Mouse (Mus musculus): ENCODE data around the gene Kank2. TPM values are rescaled to one million over a fixed set of nuclear protein-coding genes. Genes with fewer than 3 reads are reported as not detected.

Gene Kank2
- total and polyA plus RNA-seq, 3 experiments = 0.09 to 2.3 (median 0.60) TPM

- Histone ChIP-seq H3K27me3 (replicated peaks) (no peaks in the 10 kb centered on the region), H3K36me3 (replicated peaks in 1 of 2; ENCODE audit: control insufficient read depth in 1 of 2, insufficient read depth in 1 of 2, low read length in 1 of 2) (no peaks in the 10 kb centered on the region), H3K4me1 (ENCODE audit: control insufficient read depth in 1 of 2, insufficient read depth in 2 of 2) (no peaks in the 10 kb centered on the region), H3K9ac (ENCODE audit: insufficient read depth, low read depth) (no peak overlapping the region), H3K9me3 (replicated peaks; ENCODE audit: low read length) (no peaks in the 10 kb centered on the region), H3K79me2 (replicated peaks; ENCODE audit: control insufficient read depth, extremely low read depth, insufficient read depth, poor library complexity, severe bottlenecking) (no peaks in the 10 kb centered on the region), H3K4me2 (ENCODE audit: insufficient read depth, low read depth, poor library complexity, severe bottlenecking) (no peak overlapping the region), H3K4me3 (replicated peaks in 1 of 3; ENCODE audit: low read depth in 2 of 3, low read length in 2 of 3, poor library complexity in 1 of 3) (no peak overlapping the region), H3K27ac (ENCODE audit: insufficient read depth, low read depth) (no peak overlapping the region)
- DNase-seq (ENCODE audit: extremely low read depth) = no peak
- dilution Hi-C loops (cut with MboI; ENCODE audit: extremely low pct_ligation_motif_present, extremely low pct_unique_long_range_greater_than_20kb, low sequenced_read_pairs) (no loop called here), in situ Hi-C loops (cut with MboI; ENCODE audit: low pct_ligation_motif_present, low pct_unique_long_range_greater_than_20kb, low sequenced_read_pairs) (no loop called here)
- TF ChIP-seq USF2 (conservative IDR thresholded peaks at IDR 0.05; ENCODE audit: low read depth, low read length) = no peak
- TF ChIP-seq CTCF (conservative IDR thresholded peaks at IDR 0.05 in 1 of 2, IDR thresholded peaks at IDR 0.05 in 1 of 2; ENCODE audit: low read depth in 2 of 2, low read length in 2 of 2) = no peak
- TF ChIP-seq MAZ (IDR thresholded peaks at IDR 0.05; ENCODE audit: low read depth, low read length) = no peak
- no peak for TF ChIP-seq NRF1 (IDR thresholded peaks at IDR 0.05; ENCODE audit: low read depth, low read length)
- TF ChIP-seq JUND (conservative IDR thresholded peaks at IDR 0.05; ENCODE audit: low read depth, low read length) = no peak
- TF ChIP-seq TCF12 (IDR thresholded peaks at IDR 0.05; ENCODE audit: low read depth, low read length) = no peak
- no peak for TF ChIP-seq MYC (IDR thresholded peaks at IDR 0.05; ENCODE audit: low read depth, low read length)
- no peak for TF ChIP-seq MXI1 (IDR thresholded peaks at IDR 0.05; ENCODE audit: low read depth, low read length)
- no peak for TF ChIP-seq MAFK (IDR thresholded peaks at IDR 0.05; ENCODE audit: insufficient replicate concordance, low read length)
- no peak for TF ChIP-seq BHLHE40 (IDR thresholded peaks at IDR 0.05; ENCODE audit: low read depth, low read length)
- no peak for TF ChIP-seq ZMIZ1 (IDR thresholded peaks at IDR 0.05; ENCODE audit: low read depth, low read length)
- TF ChIP-seq UBTF (IDR thresholded peaks at IDR 0.05; ENCODE audit: low read depth, low read length) = no peak
- TF ChIP-seq POLR2AphosphoS2 (IDR thresholded peaks at IDR 0.05; ENCODE audit: low read depth, low read length) = no peak
- TF ChIP-seq GABPA (IDR thresholded peaks at IDR 0.05; ENCODE audit: insufficient replicate concordance, low read depth, low read length) = no peak
- no peak for TF ChIP-seq ZNF384 (IDR thresholded peaks at IDR 0.05; ENCODE audit: low read depth, low read length)
- no peak for TF ChIP-seq ETS1 (conservative IDR thresholded peaks at IDR 0.05; ENCODE audit: low read depth, low read length)
Measured at GRCm38 (mm10) chr9:21784517-21785307, 13.8 kb downstream of the Kank2 start.

- H3K9me3 ChIP-seq (replicated peaks; ENCODE audit: low read length) = no peaks in the 10 kb centered on the region
- H3K79me2 ChIP-seq (replicated peaks; ENCODE audit: control insufficient read depth, extremely low read depth, insufficient read depth, poor library complexity, severe bottlenecking) = no peaks in the 10 kb centered on the region
- H3K27ac ChIP-seq (ENCODE audit: insufficient read depth, low read depth) = no peak overlapping the region
- TF ChIP-seq SIN3A (IDR thresholded peaks at IDR 0.05; ENCODE audit: low read length) (no peak), ZMIZ1 (IDR thresholded peaks at IDR 0.05; ENCODE audit: low read depth, low read length) (no peak), ZKSCAN1 (IDR thresholded peaks at IDR 0.05; ENCODE audit: borderline replicate concordance, low read depth, low read length) (no peak), POLR2AphosphoS2 (IDR thresholded peaks at IDR 0.05; ENCODE audit: low read depth, low read length) (no peak), ZC3H11A (IDR thresholded peaks at IDR 0.05; ENCODE audit: low read depth, low read length) (no peak), USF2 (conservative IDR thresholded peaks at IDR 0.05; ENCODE audit: low read depth, low read length) (no peak), NELFE (IDR thresholded peaks at IDR 0.05; ENCODE audit: low read depth, low read length) (no peak), PAX5 (IDR thresholded peaks at IDR 0.05; ENCODE audit: low read length) (no peak), USF1 (IDR thresholded peaks at IDR 0.05; ENCODE audit: low read depth, low read length) (no peak), IRF4 (IDR thresholded peaks at IDR 0.05; ENCODE audit: low read depth, low read length) (no peak), E2F4 (IDR thresholded peaks at IDR 0.05; ENCODE audit: insufficient replicate concordance, low read depth, low read length) (no peak), MAZ (IDR thresholded peaks at IDR 0.05; ENCODE audit: low read depth, low read length) (no peak)
- in situ Hi-C loops (cut with MboI; ENCODE audit: low pct_ligation_motif_present, low pct_unique_long_range_greater_than_20kb, low sequenced_read_pairs) = no loop called here
- DNase-seq (ENCODE audit: extremely low read depth) = no peak
- H3K36me3 ChIP-seq (replicated peaks in 1 of 2; ENCODE audit: control insufficient read depth in 1 of 2, insufficient read depth in 1 of 2, low read length in 1 of 2) = no peaks in the 10 kb centered on the region
- dilution Hi-C loops (cut with MboI; ENCODE audit: extremely low pct_ligation_motif_present, extremely low pct_unique_long_range_greater_than_20kb, low sequenced_read_pairs) = no loop called here
- H3K4me1 ChIP-seq (ENCODE audit: control insufficient read depth in 1 of 2, insufficient read depth in 2 of 2) = no peaks in the 10 kb centered on the region
- no peak overlapping the region for H3K9ac ChIP-seq (ENCODE audit: insufficient read depth, low read depth)
- H3K4me2 ChIP-seq (ENCODE audit: insufficient read depth, low read depth, poor library complexity, severe bottlenecking) = no peak overlapping the region
- H3K4me3 ChIP-seq (replicated peaks in 1 of 3; ENCODE audit: low read depth in 2 of 3, low read length in 2 of 3, poor library complexity in 1 of 3) = no peak overlapping the region
- H3K27me3 ChIP-seq (replicated peaks) = no peaks in the 10 kb centered on the region
Measured at GRCm38 (mm10) chr9:21781657-21782468, 16.7 kb downstream of the Kank2 start.
